In the genomic region with DNA sequence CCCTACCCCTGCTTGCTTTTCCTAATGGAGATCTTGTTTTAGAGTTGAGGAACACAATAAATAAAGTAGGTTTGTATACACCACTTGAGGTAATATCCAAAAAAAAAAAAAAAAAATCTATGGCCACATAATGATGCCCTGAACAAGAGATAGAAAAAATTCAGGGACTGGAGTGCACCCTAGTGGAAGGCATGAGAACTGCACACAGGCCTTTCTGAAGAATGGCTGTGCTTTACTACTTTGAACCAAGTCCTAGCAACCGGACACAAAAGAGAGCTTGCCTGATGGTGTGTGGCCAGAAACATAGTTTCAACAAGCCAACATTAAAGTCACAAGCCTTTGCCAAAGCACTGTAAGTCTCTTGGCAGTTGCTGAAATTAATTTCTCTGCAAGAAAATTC, we compare ENCODE assay signal across 10 mouse cellular contexts.
DNase-seq lines count a peak whose midpoint lies in the region; ATAC-seq and TF ChIP-seq lines count a peak whose summit lies in the region.
"Had no signal": no experiment of that assay in that cellular context is flagged by ENCODE, and none has a peak within 500 bp of the region (broad histone marks: within the 10 kb centered on the region; RNA-seq: fewer than 3 reads in every experiment).

No protein-coding gene starts in this region.

- ATAC-seq in cerebellum, adult (ENCODE audit: insufficient number of reproducible peaks, low FRiP score, low TSS enrichment), result no peak
- ATAC-seq in neural tube, embryonic 11.5 days (ENCODE audit: insufficient read depth, low FRiP score, low TSS enrichment), result no peak
- ATAC-seq in midbrain, postnatal 0 days (ENCODE audit: low FRiP score), result no peak

- no peak overlapping the region for H3K4me2 ChIP-seq in neural tube, embryonic 11.5 days (ENCODE audit: low read depth)
- H3K4me2 ChIP-seq in midbrain, postnatal 0 days (ENCODE audit: low read depth, low read length, poor library complexity, severe bottlenecking), result no peak overlapping the region
- H3K4me2 ChIP-seq: heart, embryonic 13.5 days had no signal

- H3K9me3 ChIP-seq in neural tube, embryonic 11.5 days (ENCODE audit: control insufficient read depth, low read length), result no peaks in the 10 kb centered on the region
- no peaks in the 10 kb centered on the region for H3K9me3 ChIP-seq in midbrain, postnatal 0 days (ENCODE audit: low read length)
- H3K9me3 ChIP-seq: heart, embryonic 13.5 days; megakaryocyte, embryonic 14.5 days had no signal

- no peaks in the 10 kb centered on the region for H3K4me1 ChIP-seq in neural tube, embryonic 11.5 days (ENCODE audit: control insufficient read depth, insufficient read depth, low read length)
- H3K4me1 ChIP-seq in midbrain, postnatal 0 days (ENCODE audit: insufficient read depth, low read length), result no peaks in the 10 kb centered on the region
- H3K4me1 ChIP-seq: megakaryocyte, embryonic 14.5 days had no signal

- TF ChIP-seq CTCF in midbrain, postnatal 0 days (IDR thresholded peaks at IDR 0.05), result peak; percentile 70

- no peak overlapping the region for H3K4me3 ChIP-seq in neural tube, embryonic 11.5 days (ENCODE audit: low read depth, low read length)
- H3K4me3 ChIP-seq in midbrain, postnatal 0 days (ENCODE audit: low read depth, low read length), result no peak overlapping the region
- H3K4me3 ChIP-seq: heart, embryonic 13.5 days; megakaryocyte, embryonic 14.5 days had no signal

- H3K9ac ChIP-seq in neural tube, embryonic 11.5 days (ENCODE audit: low read length), result no peak overlapping the region
- no peak overlapping the region for H3K9ac ChIP-seq in midbrain, postnatal 0 days (replicated peaks; ENCODE audit: low read length, poor library complexity, severe bottlenecking)
- H3K9ac ChIP-seq: heart, embryonic 13.5 days had no signal

- DNase-seq in cerebellum, postnatal 14 days, result peak; percentile 48 to 62
- DNase-seq in neural tube, embryonic 11.5 days (ENCODE audit: low spot score), result peak; percentile 24
- no peak for DNase-seq in neural tube, embryonic 10.5 days (ENCODE audit: extremely low spot score, low spot score)
- DNase-seq in cerebellum, postnatal 36 days, result peak; percentile 4 to 8
- DNase-seq in kidney, postnatal 10 days, result peak; percentile 80
- DNase-seq in midbrain, postnatal 0 days (ENCODE audit: low spot score), result peak; percentile 20
- DNase-seq in B cell, adult 2 months, result no peak

- no peak overlapping the region for H3K27ac ChIP-seq in neural tube, embryonic 11.5 days (ENCODE audit: low read depth, low read length)
- H3K27ac ChIP-seq in midbrain, postnatal 0 days (ENCODE audit: low read depth, low read length), result no peak overlapping the region
- H3K27ac ChIP-seq: heart, embryonic 13.5 days had no signal

- H3K36me3 ChIP-seq in neural tube, embryonic 11.5 days (ENCODE audit: control insufficient read depth, insufficient read depth, low read length), result no peaks in the 10 kb centered on the region
- no peaks in the 10 kb centered on the region for H3K36me3 ChIP-seq in midbrain, postnatal 0 days (ENCODE audit: insufficient read depth, low read length)
- H3K36me3 ChIP-seq: heart, embryonic 13.5 days had no signal

- 74% methylated on average over 1 of the region's 1 CpGs for WGBS in neural tube, embryonic 11.5 days
- 78% methylated on average over 1 of the region's 1 CpGs for WGBS in midbrain, postnatal 0 days

- no peaks in the 10 kb centered on the region for H3K27me3 ChIP-seq in neural tube, embryonic 11.5 days (ENCODE audit: control insufficient read depth, insufficient read depth, low read length)
- H3K27me3 ChIP-seq in midbrain, postnatal 0 days (ENCODE audit: insufficient read depth, low read length), result no peaks in the 10 kb centered on the region
- H3K27me3 ChIP-seq: heart, embryonic 13.5 days; megakaryocyte, embryonic 14.5 days had no signal

Comparison
In these comparisons a context has a peak if more than half of its experiments do, and no peak if none do; other contexts are left out.
1. DNase-seq: peak in cerebellum, postnatal 14 days (2 of 2), neural tube, embryonic 11.5 days (single experiment), cerebellum, postnatal 36 days (2 of 2), kidney, postnatal 10 days (single experiment) and midbrain, postnatal 0 days (single experiment); none in neural tube, embryonic 10.5 days (single experiment) and B cell, adult 2 months (0 of 2).